Mouse (Mus musculus) MEL (cell line): Measurements from ENCODE around the gene Il9r. TPM values are rescaled to one million over a fixed set of nuclear protein-coding genes. Genes with fewer than 3 reads are reported as not detected.

ENCODE experiments used
- DNase-seq: peaks from one replicate; pipeline ENCODE4 v3.0.0; 2011; ENCODE audit warnings: low read depth, low spot score
- H3K27ac ChIP-seq: 2 replicates; pipeline ENCODE4 v1.5.1; 2012; ENCODE audit warnings: low read depth, mild to moderate bottlenecking, control low read depth, low read length, moderate library complexity; ENCODE audit not compliant: control insufficient read depth
- H3K27me3 ChIP-seq, 2 experiments: fragments of 150-350 bp in 1 of 2; sonication (generic) in 1 of 2; 2 replicates each; pipeline ENCODE4 v1.6.1; 2012; ENCODE audit warnings: low read length in 2 of 2, mild to moderate bottlenecking in 2 of 2, improper control_type of control experiment in 1 of 2, moderate library complexity in 1 of 2; ENCODE audit not compliant: insufficient read depth in 2 of 2, control insufficient read depth in 1 of 2
- H3K36me3 ChIP-seq, 2 experiments: 2 replicates each; pipeline ENCODE4 v1.6.1; 2012 to 2014; ENCODE audit warnings: low read length in 2 of 2, improper control_type of control experiment in 1 of 2, inconsistent platforms in 1 of 2, mild to moderate bottlenecking in 1 of 2; ENCODE audit not compliant: insufficient read depth in 2 of 2, control insufficient read depth in 1 of 2
- H3K4me1 ChIP-seq, 2 experiments: fragments of 150-350 bp in 1 of 2; sonication (generic) in 1 of 2; 2 replicates each; pipeline ENCODE4 v1.6.1; 2012; ENCODE audit warnings: low read length in 2 of 2, improper control_type of control experiment in 1 of 2, mild to moderate bottlenecking in 1 of 2; ENCODE audit not compliant: insufficient read depth in 2 of 2, control insufficient read depth in 1 of 2
- H3K4me3 ChIP-seq, 2 experiments: fragments of 150-350 bp in 1 of 2; sonication (generic) in 1 of 2; 2 replicates each; pipeline ENCODE4 v1.5.1; 2012; ENCODE audit warnings: low read depth in 2 of 2, low read length in 2 of 2, mild to moderate bottlenecking in 2 of 2, moderate library complexity in 2 of 2, control low read depth in 1 of 2, improper control_type of control experiment in 1 of 2; ENCODE audit not compliant: control insufficient read depth in 1 of 2, insufficient read depth in 1 of 2
- H3K79me2 ChIP-seq: 2 replicates; pipeline ENCODE4 v1.6.1; 2012; ENCODE audit warnings: mild to moderate bottlenecking, low read length, moderate library complexity; ENCODE audit not compliant: control insufficient read depth, poor library complexity, insufficient read depth
- H3K9ac ChIP-seq: 2 replicates; pipeline ENCODE4 v1.6.1; 2012; ENCODE audit warnings: low read depth, mild to moderate bottlenecking, control low read depth, low read length, moderate library complexity; ENCODE audit not compliant: control insufficient read depth, poor library complexity, severe bottlenecking
- H3K9me3 ChIP-seq: fragments of 150-350 bp; sonication (generic); replicated peaks from 2 replicates; pipeline ENCODE4 v1.6.1; 2012; ENCODE audit warnings: mild to moderate bottlenecking, low read length, improper control_type of control experiment, moderate library complexity; ENCODE audit not compliant: insufficient read depth
- CHD1 ChIP-seq: IDR thresholded peaks from 2 replicates; pipeline ENCODE4 v1.6.1; 2012; ENCODE audit warnings: low read depth, mild to moderate bottlenecking, inconsistent platforms, low read length, improper control_type of control experiment
- CTCF ChIP-seq, 3 experiments: IDR thresholded peaks in 2 of 3; conservative IDR thresholded peaks in 1 of 3; 2 replicates each; pipeline ENCODE4 v1.5.1; 2011 to 2012; ENCODE audit warnings: low read length in 3 of 3, low read depth in 2 of 3, mild to moderate bottlenecking in 2 of 3, improper control_type of control experiment in 1 of 3, inconsistent platforms in 1 of 3, mixed read lengths in 1 of 3, moderate library complexity in 1 of 3; ENCODE audit not compliant: control insufficient read depth in 1 of 3, insufficient read depth in 1 of 3, poor library complexity in 1 of 3, severe bottlenecking in 1 of 3
- ELF1 ChIP-seq: IDR thresholded peaks from 2 replicates; pipeline ENCODE4 v1.6.1; 2014; ENCODE audit warnings: low read depth, mild to moderate bottlenecking, inconsistent platforms, low read length, improper control_type of control experiment, moderate library complexity
- EP300 ChIP-seq, 2 experiments: IDR thresholded peaks; 2 replicates each; pipeline ENCODE4 v1.6.1; 2011; ENCODE audit warnings: improper control_type of control experiment in 2 of 2, low read length in 2 of 2, low read depth in 1 of 2, mild to moderate bottlenecking in 1 of 2
- GABPA ChIP-seq: IDR thresholded peaks from 2 replicates; pipeline ENCODE4 v1.6.1; 2012; ENCODE audit warnings: low read depth, mild to moderate bottlenecking, inconsistent platforms, low read length, improper control_type of control experiment, moderate library complexity
- GATA1 ChIP-seq: IDR thresholded peaks from 2 replicates; pipeline ENCODE4 v1.6.1; 2011; ENCODE audit warnings: low read depth, low read length, improper control_type of control experiment
- HCFC1 ChIP-seq: IDR thresholded peaks from 2 replicates; pipeline ENCODE4 v1.6.1; 2012; ENCODE audit warnings: low read depth, mild to moderate bottlenecking, inconsistent platforms, low read length, improper control_type of control experiment, moderate library complexity
- JUND ChIP-seq: IDR thresholded peaks from 2 replicates; pipeline ENCODE4 v1.6.1; 2011; ENCODE audit warnings: low read depth, mild to moderate bottlenecking, improper control_type of control experiment, low read length
- KAT2A ChIP-seq: conservative IDR thresholded peaks from 2 replicates; pipeline ENCODE4 v1.6.1; 2012; ENCODE audit warnings: low read depth, low read length, improper control_type of control experiment, inconsistent platforms
- MAX ChIP-seq: IDR thresholded peaks from 2 replicates; pipeline ENCODE4 v1.6.1; 2011; ENCODE audit warnings: low read length, improper control_type of control experiment
- MXI1 ChIP-seq: IDR thresholded peaks from 2 replicates; pipeline ENCODE4 v1.6.1; 2011; ENCODE audit warnings: mild to moderate bottlenecking, low read depth, low read length, improper control_type of control experiment
- MYB ChIP-seq: IDR thresholded peaks from 2 replicates; pipeline ENCODE4 v1.6.1; 2011; ENCODE audit warnings: mild to moderate bottlenecking, low read depth, low read length, improper control_type of control experiment
- MYC ChIP-seq: IDR thresholded peaks from 2 replicates; pipeline ENCODE4 v1.6.1; 2011; ENCODE audit warnings: low read depth, mild to moderate bottlenecking, low read length, improper control_type of control experiment, moderate library complexity
- POLR2A ChIP-seq, 2 experiments: IDR thresholded peaks; 2 replicates each; pipeline ENCODE4 v1.6.1; 2011 to 2012; ENCODE audit warnings: low read length in 2 of 2, mild to moderate bottlenecking in 2 of 2, control low read depth in 1 of 2, improper control_type of control experiment in 1 of 2, low read depth in 1 of 2, moderate library complexity in 1 of 2; ENCODE audit not compliant: control insufficient read depth in 1 of 2, insufficient read depth in 1 of 2, poor library complexity in 1 of 2
- POLR2AphosphoS2 ChIP-seq: IDR thresholded peaks from 2 replicates; pipeline ENCODE4 v1.6.1; 2011; ENCODE audit warnings: low read length, improper control_type of control experiment
- RAD21 ChIP-seq: IDR thresholded peaks from 2 replicates; pipeline ENCODE4 v1.6.1; 2011; ENCODE audit warnings: mild to moderate bottlenecking, low read depth, low read length, improper control_type of control experiment
- RCOR1 ChIP-seq: IDR thresholded peaks from 2 replicates; pipeline ENCODE4 v1.6.1; 2012; ENCODE audit warnings: low read depth, mild to moderate bottlenecking, inconsistent platforms, low read length, improper control_type of control experiment
- TAL1 ChIP-seq: IDR thresholded peaks from 2 replicates; pipeline ENCODE4 v1.6.1; 2012; ENCODE audit warnings: mild to moderate bottlenecking, inconsistent platforms, low read length, moderate library complexity, mixed read lengths
- TCF12 ChIP-seq: IDR thresholded peaks from 2 replicates; pipeline ENCODE4 v1.6.1; 2014; ENCODE audit warnings: low read depth, mild to moderate bottlenecking, inconsistent platforms, low read length, improper control_type of control experiment, moderate library complexity
- USF1 ChIP-seq: IDR thresholded peaks from 2 replicates; pipeline ENCODE4 v1.6.1; 2014; ENCODE audit warnings: low read depth, mild to moderate bottlenecking, inconsistent platforms, low read length, improper control_type of control experiment, moderate library complexity
- ZC3H11A ChIP-seq: IDR thresholded peaks from 2 replicates; pipeline ENCODE4 v1.6.1; 2012; ENCODE audit warnings: low read depth, mild to moderate bottlenecking, inconsistent platforms, low read length, improper control_type of control experiment
- ZMIZ1 ChIP-seq: IDR thresholded peaks from 2 replicates; pipeline ENCODE4 v1.6.1; 2012; ENCODE audit warnings: low read depth, mild to moderate bottlenecking, inconsistent platforms, low read length, improper control_type of control experiment, moderate library complexity
- polyA plus RNA-seq, 2 experiments: library from polyadenylated mRNA; stranded (reverse) in 1 of 2; unstranded in 1 of 2; fragments of >175 nt in 1 of 2; fragments of >200 nt in 1 of 2; gene quantifications; 2 replicates each; pipeline versions ENCODE4 v1.2.1 to v1.2.4; 2012; ENCODE audit warnings: low replicate concordance in 2 of 2, low read depth in 1 of 2; ENCODE audit not compliant: insufficient read length in 2 of 2, insufficient read depth in 1 of 2, missing spikeins in 1 of 2
- total RNA-seq: library from RNA; depleted of rRNA; stranded (reverse); fragments of 300-350 nt; gene quantifications from 2 replicates; pipeline ENCODE4 v1.2.3, GENCODE M21; 2012

Gene Il9r
- total and polyA plus RNA-seq, 3 experiments = 56.9 to 83.8 TPM; not detected in 1

DNA sequence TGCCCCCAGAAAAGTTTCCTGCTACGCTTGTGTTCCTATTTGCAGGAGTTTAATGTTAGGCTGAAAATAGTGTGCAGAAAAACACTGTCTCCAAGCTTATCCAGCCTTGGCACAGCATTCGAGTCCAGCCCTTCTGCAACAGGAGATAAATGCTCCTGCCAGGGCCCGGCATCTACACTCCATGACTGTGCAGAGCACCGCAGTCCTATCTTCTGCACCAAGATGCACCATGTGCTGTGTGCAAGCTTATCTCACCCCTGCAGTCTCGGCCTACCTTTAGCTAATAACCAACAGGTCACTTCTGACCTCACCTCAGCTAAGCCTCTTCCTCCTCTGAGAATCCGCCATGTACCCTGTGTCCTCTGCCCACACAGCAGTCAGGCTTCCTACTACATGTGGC, 45.5 kb upstream of the Il9r start (continued):
- TF ChIP-seq ELF1 (peak; percentile 46; the same call in 1 of the 2 replicates), GABPA (peak; percentile 68; the same call in 1 of the 2 replicates), HCFC1 (peak; percentile 40; the same call in 1 of the 2 replicates), MAX (peak; percentile 47; the same call in 1 of the 2 replicates)

DNA sequence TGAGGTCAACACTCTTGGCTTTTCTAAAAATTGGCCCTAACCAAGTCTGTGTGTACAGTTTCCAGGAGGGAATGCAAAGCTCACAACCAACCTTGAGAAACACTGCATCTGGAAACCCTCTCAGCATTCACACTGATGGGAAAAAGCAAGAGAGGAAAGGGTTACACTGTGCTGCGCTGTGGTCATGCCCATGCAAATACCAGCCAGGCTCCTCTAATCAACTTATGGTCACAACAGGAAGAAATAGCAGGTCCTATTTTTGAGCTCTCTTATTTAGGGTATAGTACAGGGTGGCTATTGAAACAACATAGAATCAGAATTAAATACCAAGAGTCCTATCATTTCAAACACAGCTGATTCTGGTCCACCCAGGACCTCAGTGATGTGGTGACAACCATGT, 44.5 kb upstream of the Il9r start:
- Histone ChIP-seq H3K4me3 (no peak overlapping the region), H3K27ac (peak overlapping the region; percentile 92), H3K9me3 (no peaks in the 10 kb centered on the region), H3K36me3 (peaks cover 0 to 45% of the 10 kb centered on the region in 2 experiments; a peak in 2 of 4 replicates), H3K27me3 (no peaks in the 10 kb centered on the region)
- no peak for DNase-seq
- TF ChIP-seq POLR2A (IDR thresholded peaks at IDR 0.05; ENCODE audit: control insufficient read depth in 1 of 2, insufficient read depth in 1 of 2, low read depth in 1 of 2, low read length in 2 of 2, poor library complexity in 1 of 2) = no peak
- peak in 1 of 2 experiments; percentile 10; a peak in 1 of 4 replicates for TF ChIP-seq EP300 (IDR thresholded peaks at IDR 0.05; ENCODE audit: low read depth in 1 of 2, low read length in 2 of 2)
- TF ChIP-seq CHD1 = no peak
- no peak for TF ChIP-seq CTCF (IDR thresholded peaks at IDR 0.05 in 2 of 3, conservative IDR thresholded peaks at IDR 0.05 in 1 of 3; ENCODE audit: control insufficient read depth in 1 of 3, insufficient read depth in 1 of 3, low read depth in 2 of 3, low read length in 3 of 3, poor library complexity in 1 of 3, severe bottlenecking in 1 of 3)
- no peak for TF ChIP-seq TAL1
- TF ChIP-seq POLR2AphosphoS2 = no peak
- no peak for TF ChIP-seq ZC3H11A
- TF ChIP-seq ZMIZ1 = no peak
- no peak for TF ChIP-seq GABPA
- TF ChIP-seq MAX = peak; percentile 45; the same call in 1 of the 2 replicates
- TF ChIP-seq MXI1 = no peak
- TF ChIP-seq TCF12 = 0 out of 2 replicates have a peak, but pooled peaks have one; percentile 14
- no peak for TF ChIP-seq JUND
- no peak for TF ChIP-seq RAD21
- TF ChIP-seq MYC = 0 out of 2 replicates have a peak, but pooled peaks have one; percentile 49
- TF ChIP-seq USF1 = no peak
- no peak for TF ChIP-seq GATA1
- no peak for TF ChIP-seq RCOR1
- TF ChIP-seq KAT2A = no peak
- no peak for TF ChIP-seq MYB
- TF ChIP-seq, all 39 proteins: peak for 4
- peak overlapping the region; percentile 40 for H3K9ac ChIP-seq
- peaks cover 27 to 47% of the 10 kb centered on the region in 2 experiments for H3K4me1 ChIP-seq
- H3K79me2 ChIP-seq = no peaks in the 10 kb centered on the region
